ENCODE assay signal across 17 mouse cellular contexts in the genomic region with DNA sequence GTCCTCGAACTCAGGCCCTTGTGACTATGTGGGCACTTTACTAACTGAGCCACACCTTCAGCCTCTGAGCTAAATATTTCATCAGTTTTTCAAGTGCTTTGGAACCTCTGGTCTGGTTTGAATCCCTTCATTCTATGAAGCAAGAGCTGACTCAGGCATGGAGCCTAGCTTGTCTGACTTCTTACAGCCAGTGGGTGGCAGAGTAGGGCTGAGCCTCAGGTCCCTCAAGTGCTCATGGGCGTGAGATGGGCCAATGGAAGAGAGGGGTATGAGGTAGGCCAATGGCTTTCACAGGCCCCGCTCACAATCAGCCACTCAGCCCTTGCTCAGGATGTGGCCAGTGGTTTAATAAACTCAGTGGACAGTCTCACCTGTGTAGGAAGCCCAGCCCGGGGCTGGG. TPM values are rescaled to one million over a fixed set of nuclear protein-coding genes. Genes with fewer than 3 reads are reported as not detected.
DNase-seq lines count a peak whose midpoint lies in the region; ATAC-seq and TF ChIP-seq lines count a peak whose summit lies in the region.
"Had no signal": no experiment of that assay in that cellular context is flagged by ENCODE, and none has a peak within 500 bp of the region (broad histone marks: within the 10 kb centered on the region; RNA-seq: fewer than 3 reads in every experiment).

No protein-coding gene starts in this region.

- WGBS in hindbrain, embryonic 15.5 days, result 44% methylated on average over 4 of the region's 4 CpGs
- WGBS in hindbrain, embryonic 14.5 days, result 47% methylated on average over 4 of the region's 4 CpGs
- WGBS in lung, postnatal 0 days, result 36% methylated on average over 4 of the region's 4 CpGs
- 77% methylated on average over 4 of the region's 4 CpGs for WGBS in bone marrow, adult 2 months
- 51% methylated on average over 4 of the region's 4 CpGs for WGBS in stomach, embryonic 15.5 days
- WGBS in heart, embryonic 12.5 days, result 44% methylated on average over 4 of the region's 4 CpGs

- no peaks in the 10 kb centered on the region for H3K4me1 ChIP-seq in hindbrain, embryonic 15.5 days (replicated peaks)
- H3K4me1 ChIP-seq in hindbrain, embryonic 14.5 days (replicated peaks; ENCODE audit: control insufficient read depth, insufficient read depth, low read length), result no peaks in the 10 kb centered on the region
- H3K4me1 ChIP-seq in lung, postnatal 0 days (ENCODE audit: insufficient read depth, low read depth, low read length), result no peaks in the 10 kb centered on the region
- no peaks in the 10 kb centered on the region; the same call in 1 of the 2 replicates for H3K4me1 ChIP-seq in bone marrow, adult 2 months (ENCODE audit: control insufficient read depth, insufficient read depth, low read length)
- H3K4me1 ChIP-seq in stomach, embryonic 15.5 days, result no peaks in the 10 kb centered on the region
- no peaks in the 10 kb centered on the region for H3K4me1 ChIP-seq in heart, embryonic 12.5 days (replicated peaks)
- H3K4me1 ChIP-seq: embryonic facial prominence, embryonic 12.5 days; limb, embryonic 12.5 days had no signal

- no peak for DNase-seq in hindbrain, embryonic 14.5 days (ENCODE audit: low spot score)
- DNase-seq in lung, postnatal 0 days (ENCODE audit: low spot score), result peak; percentile 69
- no peak for DNase-seq in lung, postnatal 25 days (ENCODE audit: low spot score)
- no peak for DNase-seq in thymus, postnatal 4 days
- DNase-seq: adrenal gland, postnatal 36 days; cerebellum, adult 2 months; heart, postnatal 10 days; kidney, adult 18-20 months; layer of hippocampus, adult 9-11 months; spleen, adult 18-20 months had no signal

- no peak overlapping the region for H3K4me2 ChIP-seq in hindbrain, embryonic 15.5 days
- no peak overlapping the region for H3K4me2 ChIP-seq in hindbrain, embryonic 14.5 days (replicated peaks)
- no peak overlapping the region for H3K4me2 ChIP-seq in lung, postnatal 0 days (replicated peaks; ENCODE audit: low read depth, low read length)
- no peak overlapping the region for H3K4me2 ChIP-seq in stomach, embryonic 15.5 days
- no peak overlapping the region for H3K4me2 ChIP-seq in heart, embryonic 12.5 days
- H3K4me2 ChIP-seq: embryonic facial prominence, embryonic 12.5 days; limb, embryonic 12.5 days had no signal

- peak; percentile 48 for TF ChIP-seq CTCF in lung, postnatal 0 days (IDR thresholded peaks at IDR 0.05)
- TF ChIP-seq CTCF in bone marrow, adult 2 months (IDR thresholded peaks at IDR 0.05; ENCODE audit: control insufficient read depth, insufficient read depth, low read length), result peak; percentile 9; the same call in 1 of the 2 replicates

- no peak overlapping the region for H3K27ac ChIP-seq in hindbrain, embryonic 15.5 days (replicated peaks)
- H3K27ac ChIP-seq in hindbrain, embryonic 14.5 days, result no peak overlapping the region
- no peak overlapping the region for H3K27ac ChIP-seq in lung, postnatal 0 days (ENCODE audit: low read length)
- no peak overlapping the region for H3K27ac ChIP-seq in bone marrow, adult 2 months (ENCODE audit: control insufficient read depth, insufficient read depth, low read depth, low read length, poor library complexity)
- H3K27ac ChIP-seq in stomach, embryonic 15.5 days, result no peak overlapping the region
- H3K27ac ChIP-seq in heart, embryonic 12.5 days (ENCODE audit: poor library complexity, severe bottlenecking), result no peak overlapping the region
- H3K27ac ChIP-seq: embryonic facial prominence, embryonic 12.5 days; limb, embryonic 12.5 days had no signal

- H3K36me3 ChIP-seq in hindbrain, embryonic 15.5 days, result 0 out of 2 replicates have a peak, but pooled peaks cover 8% of the 10 kb centered on the region
- peaks cover 32% of the 10 kb centered on the region for H3K36me3 ChIP-seq in hindbrain, embryonic 14.5 days (replicated peaks; ENCODE audit: control insufficient read depth, insufficient read depth)
- no peaks in the 10 kb centered on the region for H3K36me3 ChIP-seq in lung, postnatal 0 days (ENCODE audit: insufficient read depth, low read length)
- no peaks in the 10 kb centered on the region for H3K36me3 ChIP-seq in stomach, embryonic 15.5 days
- H3K36me3 ChIP-seq in heart, embryonic 12.5 days, result no peaks in the 10 kb centered on the region
- H3K36me3 ChIP-seq: embryonic facial prominence, embryonic 12.5 days; limb, embryonic 12.5 days had no signal

- ATAC-seq in hindbrain, embryonic 15.5 days (ENCODE audit: low FRiP score, low read depth), result peak; percentile 55; the same call in 1 of the 2 replicates
- no peak for ATAC-seq in hindbrain, embryonic 14.5 days (ENCODE audit: low FRiP score)
- peak; percentile 71 for ATAC-seq in lung, postnatal 0 days
- ATAC-seq in stomach, embryonic 15.5 days (ENCODE audit: insufficient read depth, low FRiP score, low read depth), result peak; percentile 40; the same call in 1 of the 2 replicates
- no peak; the same call in 1 of the 2 replicates for ATAC-seq in heart, embryonic 12.5 days (ENCODE audit: insufficient number of reproducible peaks, low FRiP score)
- ATAC-seq: forebrain, embryonic 14.5 days had no signal

- H3K9ac ChIP-seq in hindbrain, embryonic 15.5 days, result no peak overlapping the region
- no peak overlapping the region for H3K9ac ChIP-seq in hindbrain, embryonic 14.5 days
- no peak overlapping the region for H3K9ac ChIP-seq in lung, postnatal 0 days (replicated peaks; ENCODE audit: low read depth)
- no peak overlapping the region for H3K9ac ChIP-seq in stomach, embryonic 15.5 days
- H3K9ac ChIP-seq in heart, embryonic 12.5 days, result no peak overlapping the region
- H3K9ac ChIP-seq: embryonic facial prominence, embryonic 12.5 days; limb, embryonic 12.5 days had no signal

- no peak overlapping the region for H3K4me3 ChIP-seq in hindbrain, embryonic 15.5 days
- H3K4me3 ChIP-seq in hindbrain, embryonic 14.5 days (replicated peaks; ENCODE audit: low read length), result no peak overlapping the region
- no peak overlapping the region for H3K4me3 ChIP-seq in lung, postnatal 0 days (ENCODE audit: low read depth, low read length)
- no peak overlapping the region for H3K4me3 ChIP-seq in bone marrow, adult 2 months (replicated peaks; ENCODE audit: control insufficient read depth, low read depth, low read length)
- no peak overlapping the region for H3K4me3 ChIP-seq in stomach, embryonic 15.5 days (replicated peaks)
- no peak overlapping the region for H3K4me3 ChIP-seq in heart, embryonic 12.5 days
- H3K4me3 ChIP-seq: embryonic facial prominence, embryonic 12.5 days; limb, embryonic 12.5 days had no signal

- no peaks in the 10 kb centered on the region for H3K27me3 ChIP-seq in hindbrain, embryonic 15.5 days
- no peaks in the 10 kb centered on the region for H3K27me3 ChIP-seq in hindbrain, embryonic 14.5 days (ENCODE audit: control insufficient read depth, insufficient read depth, low read length)
- H3K27me3 ChIP-seq in lung, postnatal 0 days (replicated peaks; ENCODE audit: insufficient read depth, low read length), result 0 out of 2 replicates have a peak, but pooled peaks cover 3% of the 10 kb centered on the region
- no peaks in the 10 kb centered on the region for H3K27me3 ChIP-seq in stomach, embryonic 15.5 days (replicated peaks)
- peaks cover 38% of the 10 kb centered on the region for H3K27me3 ChIP-seq in heart, embryonic 12.5 days (replicated peaks)
- H3K27me3 ChIP-seq: embryonic facial prominence, embryonic 12.5 days had no signal

- TF ChIP-seq POLR2A in bone marrow, adult 2 months (IDR thresholded peaks at IDR 0.05; ENCODE audit: borderline replicate concordance, control insufficient read depth, low read depth, low read length), result no peak

- H3K9me3 ChIP-seq in hindbrain, embryonic 15.5 days, result no peaks in the 10 kb centered on the region
- H3K9me3 ChIP-seq in hindbrain, embryonic 14.5 days (ENCODE audit: control insufficient read depth, low read length), result no peaks in the 10 kb centered on the region
- H3K9me3 ChIP-seq in lung, postnatal 0 days (ENCODE audit: low read length), result no peaks in the 10 kb centered on the region
- H3K9me3 ChIP-seq in stomach, embryonic 15.5 days, result no peaks in the 10 kb centered on the region
- no peaks in the 10 kb centered on the region for H3K9me3 ChIP-seq in heart, embryonic 12.5 days (replicated peaks)
- H3K9me3 ChIP-seq: embryonic facial prominence, embryonic 12.5 days; limb, embryonic 12.5 days had no signal

- no peak for TF ChIP-seq EP300 in lung, postnatal 0 days (IDR thresholded peaks at IDR 0.05)

RNA-seq across cellular contexts. Expression of a gene that starts 27.2 kb away (rescaled TPM):
- polyA plus RNA-seq in hindbrain, embryonic 15.5 days (2015; fragmentation: Nextera tagmentation; extraction: Ambion mirVana), result 33.9 and 37.7 TPM in 2 replicates
- polyA plus RNA-seq in hindbrain, embryonic 14.5 days (2014; fragmentation: Nextera tagmentation; extraction: Ambion mirVana), result 29.3 and 29.4 TPM in 2 replicates
- polyA plus RNA-seq in lung, postnatal 0 days (2015; fragmentation: Nextera tagmentation; extraction: Ambion mirVana), result 19.8 and 20.1 TPM in 2 replicates
- polyA plus RNA-seq in bone marrow, adult 2 months (2011; ENCODE audit: insufficient read depth, insufficient read length, low replicate concordance, missing spikeins), result 8.1 and 11.3 TPM in 2 replicates
- polyA plus RNA-seq in stomach, embryonic 15.5 days (2015; fragmentation: Nextera tagmentation; extraction: Ambion mirVana), result 26.7 and 27.3 TPM in 2 replicates
- polyA plus RNA-seq in heart, embryonic 12.5 days (2016; fragmentation: Nextera tagmentation; extraction: Ambion mirVana), result 24.4 and 24.5 TPM in 2 replicates

RNA-seq across cellular contexts. Expression of a gene that starts 27.4 kb away (rescaled TPM):
- polyA plus RNA-seq in hindbrain, embryonic 15.5 days (2015; fragmentation: Nextera tagmentation; extraction: Ambion mirVana), result 18.3 and 18.5 TPM in 2 replicates
- 21.0 and 22.5 TPM in 2 replicates for polyA plus RNA-seq in hindbrain, embryonic 14.5 days (2014; fragmentation: Nextera tagmentation; extraction: Ambion mirVana)
- polyA plus RNA-seq in lung, postnatal 0 days (2015; fragmentation: Nextera tagmentation; extraction: Ambion mirVana), result 1.9 and 2.9 TPM in 2 replicates
- polyA plus RNA-seq in bone marrow, adult 2 months (2011; ENCODE audit: insufficient read depth, insufficient read length, low replicate concordance, missing spikeins), result 7.3 and 9.7 TPM in 2 replicates
- polyA plus RNA-seq in stomach, embryonic 15.5 days (2015; fragmentation: Nextera tagmentation; extraction: Ambion mirVana), result 5.4 and 6.3 TPM in 2 replicates
- 7.7 and 7.9 TPM in 2 replicates for polyA plus RNA-seq in heart, embryonic 12.5 days (2016; fragmentation: Nextera tagmentation; extraction: Ambion mirVana)

Comparison
In these comparisons a context has a peak if more than half of its experiments do, and no peak if none do; other contexts are left out.
1. ATAC-seq: peak in hindbrain, embryonic 15.5 days (single experiment), lung, postnatal 0 days (single experiment) and stomach, embryonic 15.5 days (single experiment); none in hindbrain, embryonic 14.5 days (single experiment) and heart, embryonic 12.5 days (single experiment).